Mouse (Mus musculus) neural tube, embryonic 11.5 days (tissue): ENCODE data around the gene Sh2d1b2. TPM values are rescaled to one million over a fixed set of nuclear protein-coding genes. Genes with fewer than 3 reads are reported as not detected.

ENCODE experiments used
- ATAC-seq: fragments of 200-750 bp; cut with Nextera tagmentation; 2 replicates; pipeline ENCODE4 v1.8.0; 2017; ENCODE audit warnings: moderate number of reproducible peaks, mild to moderate bottlenecking, moderate TSS enrichment, moderate library complexity; ENCODE audit not compliant: insufficient read depth, low FRiP score, low TSS enrichment
- DNase-seq: peaks from one replicate; pipeline ENCODE4 v3.0.0-alpha.2; 2015; ENCODE audit warnings: low spot score
- H3K27ac ChIP-seq: fragments of 300-500 bp; sonication (generic); 2 replicates; pipeline ENCODE4 v1.5.1; 2014; ENCODE audit warnings: low read depth, mild to moderate bottlenecking, low read length
- H3K27me3 ChIP-seq: fragments of 300-500 bp; sonication (generic); 2 replicates; pipeline ENCODE4 v1.6.1; 2014; ENCODE audit warnings: mild to moderate bottlenecking, low read length, mixed read lengths; ENCODE audit not compliant: control insufficient read depth, insufficient read depth
- H3K36me3 ChIP-seq: fragments of 300-500 bp; sonication (generic); 2 replicates; pipeline ENCODE4 v1.6.1; 2014; ENCODE audit warnings: mild to moderate bottlenecking, low read length, moderate library complexity, mixed read lengths; ENCODE audit not compliant: control insufficient read depth, insufficient read depth
- H3K4me1 ChIP-seq: fragments of 300-500 bp; sonication (generic); 2 replicates; pipeline ENCODE4 v1.6.1; 2014; ENCODE audit warnings: low read length, mixed read lengths; ENCODE audit not compliant: control insufficient read depth, insufficient read depth
- H3K4me2 ChIP-seq: fragments of 300-500 bp; sonication (generic); 2 replicates; pipeline ENCODE4 v1.6.1; 2014; ENCODE audit warnings: low read depth, mild to moderate bottlenecking, moderate library complexity
- H3K4me3 ChIP-seq: fragments of 300-500 bp; sonication (generic); 2 replicates; pipeline ENCODE4 v1.5.1; 2014; ENCODE audit warnings: low read depth, low read length
- H3K9ac ChIP-seq: fragments of 300-500 bp; sonication (generic); 2 replicates; pipeline ENCODE4 v1.6.1; 2014; ENCODE audit warnings: mild to moderate bottlenecking, low read length
- H3K9me3 ChIP-seq: fragments of 300-500 bp; sonication (generic); 2 replicates; pipeline ENCODE4 v1.6.1; 2016; ENCODE audit warnings: low read length; ENCODE audit not compliant: control insufficient read depth
- WGBS: fragments of 180-500 bp; shearing (Covaris S2); extraction: QIAGEN DNeasy Blood & Tissue Kit; methylation state at CpG from one replicate; pipeline ENCODE4 v1.1.7; 2014; 5-methylcytosine and 5-hydroxymethylcytosine counted together
- polyA plus RNA-seq: library from polyadenylated mRNA; unstranded; fragments of >200 nt; fragmentation: Nextera tagmentation; extraction: Ambion mirVana; gene quantifications from 2 replicates; pipeline ENCODE4 v1.2.1, GENCODE M21; 2014

The Sh2d1b2 gene
- polyA plus RNA-seq, 1 experiment from 2014 or later = not detected

- no peak for ATAC-seq
- H3K4me3 ChIP-seq = no peak overlapping the region
- H3K27me3 ChIP-seq = no peaks in the 10 kb centered on the region
- H3K9me3 ChIP-seq = no peaks in the 10 kb centered on the region
- H3K4me2 ChIP-seq = no peak overlapping the region
- 86% methylated on average over 5 of the region's 5 CpGs for WGBS
- no peaks in the 10 kb centered on the region for H3K4me1 ChIP-seq
- H3K27ac ChIP-seq = no peak overlapping the region
- no peaks in the 10 kb centered on the region for H3K36me3 ChIP-seq
- no peak overlapping the region for H3K9ac ChIP-seq
- no peak for DNase-seq
Observed at GRCm38 (mm10) chr1:170293257-170293656, 60.7 kb downstream of the Sh2d1b2 start.

- Histone ChIP-seq H3K4me2 (no peak overlapping the region), H3K27me3 (no peaks in the 10 kb centered on the region), H3K4me1 (no peaks in the 10 kb centered on the region), H3K4me3 (no peak overlapping the region), H3K9ac (no peak overlapping the region), H3K9me3 (no peaks in the 10 kb centered on the region), H3K27ac (no peak overlapping the region), H3K36me3 (no peaks in the 10 kb centered on the region)
- DNase-seq (no peak), ATAC-seq (no peak)
- 77% methylated on average over 15 of the region's 15 CpGs for WGBS
Observed at GRCm38 (mm10) chr1:170294786-170295570, 62.4 kb downstream of the Sh2d1b2 start.

- WGBS = 89% methylated on average over 4 of the region's 4 CpGs
- Histone ChIP-seq H3K4me2 (no peak overlapping the region), H3K27ac (no peak overlapping the region), H3K27me3 (no peaks in the 10 kb centered on the region), H3K36me3 (no peaks in the 10 kb centered on the region; the same call in 1 of the 2 replicates), H3K9ac (no peak overlapping the region), H3K4me3 (no peak overlapping the region), H3K4me1 (no peaks in the 10 kb centered on the region), H3K9me3 (no peaks in the 10 kb centered on the region)
- ATAC-seq (no peak), DNase-seq (no peak)
Observed at GRCm38 (mm10) chr1:170299496-170299895, 66.9 kb downstream of the Sh2d1b2 start.

GRCm38 (mm10) chr1:170301686-170302085 lies 69.1 kb downstream of the Sh2d1b2 start:
- Histone ChIP-seq H3K4me2 (no peak overlapping the region), H3K27me3 (no peaks in the 10 kb centered on the region), H3K27ac (no peak overlapping the region), H3K4me3 (no peak overlapping the region), H3K4me1 (no peaks in the 10 kb centered on the region), H3K9ac (no peak overlapping the region), H3K9me3 (no peaks in the 10 kb centered on the region), H3K36me3 (no peaks in the 10 kb centered on the region; the same call in 1 of the 2 replicates)
- ATAC-seq (no peak), DNase-seq (no peak)
- WGBS = 96% methylated on average over 9 of the region's 9 CpGs

GRCm38 (mm10) chr1:170302456-170302855 lies 69.9 kb downstream of the Sh2d1b2 start:
- H3K4me3 ChIP-seq = no peak overlapping the region
- H3K9me3 ChIP-seq = no peaks in the 10 kb centered on the region
- H3K4me2 ChIP-seq = no peak overlapping the region
- H3K27ac ChIP-seq = no peak overlapping the region
- DNase-seq (no peak), ATAC-seq (no peak)
- no peak overlapping the region for H3K9ac ChIP-seq
- H3K36me3 ChIP-seq = no peaks in the 10 kb centered on the region; the same call in 1 of the 2 replicates
- 76% methylated on average over 6 of the region's 6 CpGs for WGBS
- no peaks in the 10 kb centered on the region for H3K4me1 ChIP-seq
- H3K27me3 ChIP-seq = no peaks in the 10 kb centered on the region

- no peak overlapping the region for H3K27ac ChIP-seq
- DNase-seq (no peak), ATAC-seq (no peak)
Observed at GRCm38 (mm10) chr1:170303103-170303502, 70.6 kb downstream of the Sh2d1b2 start.

More at GRCm38 (mm10) chr1:170303103-170303502, 70.6 kb downstream of the Sh2d1b2 start:
- 55% methylated on average over 6 of the region's 6 CpGs for WGBS
- Histone ChIP-seq H3K4me1 (no peaks in the 10 kb centered on the region), H3K27me3 (no peaks in the 10 kb centered on the region), H3K4me3 (no peak overlapping the region), H3K9ac (no peak overlapping the region), H3K36me3 (no peaks in the 10 kb centered on the region; the same call in 1 of the 2 replicates), H3K4me2 (no peak overlapping the region), H3K9me3 (no peaks in the 10 kb centered on the region)

Other genes starting within 250 kb of the Sh2d1b2 start
- gene Ddr2, start 122.0 kb upstream of the Sh2d1b2 start, polyA plus RNA-seq = 36.0 and 43.6 TPM in 2 replicates
- gene Uap1, start 57.8 kb upstream of the Sh2d1b2 start, polyA plus RNA-seq = 66.2 and 71.9 TPM in 2 replicates
- gene Uhmk1, start 17.4 kb upstream of the Sh2d1b2 start, polyA plus RNA-seq = 17.3 and 19.7 TPM in 2 replicates
- gene Sh2d1b1, start 44.6 kb downstream of the Sh2d1b2 start, polyA plus RNA-seq = 0.12 TPM in 1 of 2 replicates, not detected in the other
- gene Gm7694, start 73.6 kb downstream of the Sh2d1b2 start, polyA plus RNA-seq = 2.7 and 2.9 TPM in 2 replicates
- 1.2 TPM in 2 replicates for gene Spata46, start 76.1 kb downstream of the Sh2d1b2 start, polyA plus RNA-seq